Mouse (Mus musculus): ENCODE data around the gene Crybg2. TPM values are rescaled to one million over a fixed set of nuclear protein-coding genes. Genes with fewer than 3 reads are reported as not detected.

The Crybg2 gene
- total RNA-seq, 1 experiment from 2014 or later, result 0.48 TPM

DNA sequence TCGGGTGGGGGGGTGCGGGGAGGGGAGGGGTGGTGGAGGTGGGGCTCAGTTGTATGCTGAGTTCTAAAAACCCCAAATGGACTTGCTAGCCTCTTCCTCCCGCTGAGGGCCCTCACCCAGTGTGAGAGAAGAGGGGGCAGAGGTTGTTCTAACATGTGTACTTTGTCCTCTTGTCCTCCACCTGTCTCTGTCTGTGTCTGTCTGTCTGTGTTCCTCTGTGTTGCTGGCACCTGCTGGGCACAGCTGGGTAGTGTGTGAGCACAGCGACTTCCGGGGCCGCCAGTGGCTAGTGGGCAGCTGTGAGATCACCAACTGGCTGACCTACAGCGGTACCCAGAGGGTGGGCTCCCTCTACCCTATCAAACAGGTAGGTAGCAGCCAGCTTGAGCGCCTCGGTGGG is 28.4 kb downstream of the Crybg2 start:
- no peak for ATAC-seq (replicated peaks; ENCODE audit: insufficient number of reproducible peaks, low FRiP score, low TSS enrichment, poor library complexity, severe bottlenecking)

DNA sequence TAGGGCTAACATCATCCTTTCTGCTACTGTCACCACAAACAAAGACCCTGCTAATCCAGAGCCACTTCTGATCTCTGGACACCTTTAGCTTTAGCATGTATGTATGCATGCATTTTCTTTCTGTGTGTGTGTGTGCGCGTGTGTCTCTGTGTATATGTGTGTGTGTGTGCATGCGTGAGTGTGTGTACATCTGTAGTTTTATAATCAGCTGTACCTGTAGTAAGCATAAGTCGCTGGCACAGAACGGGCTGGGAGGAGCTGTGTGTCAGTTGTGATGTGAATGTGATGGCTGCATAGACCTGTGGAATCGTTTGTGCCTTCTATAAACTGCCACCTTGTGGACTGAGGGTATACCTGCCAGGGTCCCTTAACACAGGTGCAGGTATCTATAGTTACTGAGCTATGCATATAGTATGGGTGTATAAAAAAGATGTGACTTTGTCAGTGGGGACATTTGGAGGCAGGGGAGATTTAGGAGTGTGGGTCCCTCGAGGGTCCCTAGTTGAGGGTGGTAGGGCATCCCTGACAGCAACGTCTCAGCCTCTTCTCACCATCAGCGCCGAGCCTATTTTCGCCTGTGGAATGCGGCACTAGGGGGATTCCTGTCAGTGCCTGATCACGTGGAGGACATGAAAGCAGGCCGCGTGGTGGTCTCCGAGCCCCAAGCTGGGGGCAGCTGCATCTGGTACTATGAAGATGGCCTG is 30.1 kb downstream of the Crybg2 start:
- ATAC-seq (replicated peaks; ENCODE audit: insufficient number of reproducible peaks, low FRiP score, low TSS enrichment, poor library complexity, severe bottlenecking), result no peak

DNA sequence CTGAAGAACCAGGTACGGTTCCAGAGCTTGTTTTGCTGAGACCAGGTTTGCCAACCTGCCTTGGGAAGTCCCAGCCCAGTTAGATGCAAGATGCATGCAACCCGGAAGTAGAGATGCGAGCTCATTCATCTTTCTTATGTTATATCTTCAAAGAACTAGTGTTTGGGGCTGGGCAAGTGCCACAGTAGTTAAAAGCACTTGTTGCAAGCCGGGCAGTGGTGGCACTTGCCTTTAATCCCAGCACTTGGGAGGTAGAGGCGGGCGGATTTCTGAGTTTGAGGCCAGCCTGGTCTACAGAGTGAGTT is 30.6 kb downstream of the Crybg2 start:
- ATAC-seq (replicated peaks; ENCODE audit: insufficient number of reproducible peaks, low FRiP score, low TSS enrichment, poor library complexity, severe bottlenecking), result no peak

DNA sequence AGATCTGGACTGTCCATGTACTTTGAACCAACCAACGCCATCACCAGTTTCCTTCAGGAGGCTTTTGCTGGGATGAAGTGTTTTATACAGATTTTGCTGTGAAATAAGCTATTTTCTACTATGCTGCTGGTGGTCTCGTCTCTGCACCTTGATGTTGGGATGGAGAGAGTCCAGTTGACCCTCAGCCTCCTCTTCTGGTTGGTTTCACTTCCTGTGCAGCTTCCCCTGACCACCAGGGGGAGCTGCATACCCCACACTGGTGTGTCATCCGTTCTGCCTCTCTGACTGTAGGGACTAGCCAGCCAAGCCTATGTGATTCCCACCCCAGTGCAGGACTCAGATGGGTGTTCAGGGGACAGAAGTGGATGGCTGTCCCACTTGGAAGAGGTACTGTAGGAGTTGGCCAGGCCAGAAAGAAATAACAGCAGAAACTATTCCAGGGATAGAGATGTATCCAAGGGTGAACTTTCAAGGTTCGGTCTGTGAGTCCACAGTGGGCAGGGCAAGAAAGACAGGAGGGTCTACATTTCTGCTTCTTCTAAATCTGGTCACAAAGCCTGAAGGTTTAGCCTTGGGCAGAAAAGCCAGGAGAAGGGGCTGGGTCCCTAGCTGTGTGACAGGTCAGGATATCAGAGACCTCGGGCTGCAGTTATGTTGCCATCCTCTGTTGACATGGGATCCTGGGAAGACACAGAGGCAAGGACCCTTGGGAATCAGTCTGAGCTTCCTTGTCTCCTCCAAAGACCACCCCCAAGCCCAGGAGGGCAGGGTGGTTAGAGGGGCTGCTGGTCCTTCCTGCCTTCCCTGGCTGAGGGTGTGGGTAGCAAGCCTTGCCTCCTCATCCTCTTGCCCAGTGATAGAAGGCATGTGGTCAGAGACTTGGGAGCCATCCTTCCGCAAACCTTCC is 32.0 kb downstream of the Crybg2 start:
- ATAC-seq (replicated peaks; ENCODE audit: insufficient number of reproducible peaks, low FRiP score, low TSS enrichment, poor library complexity, severe bottlenecking), result no peak

DNA sequence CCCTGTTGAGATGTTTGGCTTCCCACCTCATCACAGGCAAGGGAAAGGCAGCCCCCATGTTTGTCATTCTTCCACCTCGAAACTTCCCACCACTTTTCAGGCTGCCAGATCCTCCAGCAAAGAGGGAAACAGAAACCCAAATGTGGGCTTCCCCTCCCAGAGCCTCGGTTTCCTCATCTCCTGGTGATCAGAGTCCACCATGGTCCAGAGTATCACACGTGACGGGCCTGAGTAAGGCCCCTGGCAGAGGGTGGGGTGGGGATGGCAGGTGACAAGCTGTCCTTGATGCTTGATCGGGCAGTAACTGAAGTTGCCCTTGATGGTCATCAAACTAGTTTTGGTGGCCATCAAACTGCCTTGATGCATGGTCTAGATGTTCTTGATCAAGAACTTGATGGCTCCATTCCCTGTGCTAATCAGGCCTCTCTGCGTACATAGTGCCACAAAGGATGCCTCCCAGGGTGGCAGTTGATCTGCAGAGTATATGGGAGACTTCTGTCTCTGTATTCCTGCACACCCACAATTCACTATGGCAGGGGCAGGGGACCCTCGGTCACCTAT is 33.5 kb downstream of the Crybg2 start:
- no peak for ATAC-seq (replicated peaks; ENCODE audit: insufficient number of reproducible peaks, low FRiP score, low TSS enrichment, poor library complexity, severe bottlenecking)

DNA sequence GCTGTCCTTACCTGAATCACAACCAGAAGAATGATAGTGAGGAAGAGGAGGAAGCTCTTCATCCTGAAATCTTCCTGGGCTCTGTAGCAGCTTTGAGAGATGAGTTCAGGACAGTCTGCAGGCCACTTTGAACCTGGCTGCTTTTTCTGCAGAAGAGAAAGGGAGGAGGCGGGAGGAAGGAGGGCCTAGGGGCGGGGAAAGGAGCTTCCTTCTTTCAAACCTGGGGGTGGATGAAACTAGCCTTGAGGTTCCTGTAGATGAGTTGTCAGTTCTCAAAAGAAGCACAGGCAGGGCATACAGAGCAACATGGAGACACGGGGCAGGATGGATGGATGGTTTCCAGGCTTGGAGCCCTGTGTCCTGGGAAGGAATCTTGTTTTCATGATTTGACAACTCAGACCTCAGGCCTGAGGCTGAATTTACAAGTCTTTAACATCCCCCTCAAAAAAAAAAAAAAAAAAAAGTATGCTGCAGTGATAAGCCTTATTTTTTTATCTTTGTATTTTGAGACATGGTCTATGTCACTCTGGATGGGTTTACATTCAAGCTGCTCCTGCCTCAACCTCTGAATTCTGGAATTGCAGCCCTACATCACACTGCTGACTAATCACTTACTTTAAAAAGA is 34.4 kb downstream of the Crybg2 start, which contains the start of gene Cd52:
Cd52 (minus strand) TSS at position 160 of the 625 bp plus-strand sequence.
- ATAC-seq (replicated peaks; ENCODE audit: insufficient number of reproducible peaks, low FRiP score, low TSS enrichment, poor library complexity, severe bottlenecking), result peak; percentile 41

DNA sequence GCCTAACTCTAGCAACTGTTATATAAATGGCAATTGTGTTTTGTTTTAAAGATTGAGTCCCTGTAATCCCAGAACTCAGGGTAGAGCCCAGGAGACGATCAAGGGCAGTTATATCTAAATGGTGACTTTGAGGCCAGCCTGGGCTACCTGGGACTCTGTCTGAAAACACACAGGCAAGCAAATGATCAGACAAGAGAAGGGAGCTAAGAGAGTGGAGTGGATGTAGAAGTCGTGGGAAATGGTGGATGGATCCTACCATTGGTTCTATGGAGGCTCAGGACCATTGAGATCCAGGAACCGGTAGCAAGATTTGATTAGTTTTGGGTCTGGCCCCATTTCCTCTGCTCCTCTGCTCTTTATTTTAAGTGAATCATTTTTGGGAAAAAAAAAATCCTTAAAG is 35.5 kb downstream of the Crybg2 start:
- no peak for ATAC-seq (replicated peaks; ENCODE audit: insufficient number of reproducible peaks, low FRiP score, low TSS enrichment, poor library complexity, severe bottlenecking)

DNA sequence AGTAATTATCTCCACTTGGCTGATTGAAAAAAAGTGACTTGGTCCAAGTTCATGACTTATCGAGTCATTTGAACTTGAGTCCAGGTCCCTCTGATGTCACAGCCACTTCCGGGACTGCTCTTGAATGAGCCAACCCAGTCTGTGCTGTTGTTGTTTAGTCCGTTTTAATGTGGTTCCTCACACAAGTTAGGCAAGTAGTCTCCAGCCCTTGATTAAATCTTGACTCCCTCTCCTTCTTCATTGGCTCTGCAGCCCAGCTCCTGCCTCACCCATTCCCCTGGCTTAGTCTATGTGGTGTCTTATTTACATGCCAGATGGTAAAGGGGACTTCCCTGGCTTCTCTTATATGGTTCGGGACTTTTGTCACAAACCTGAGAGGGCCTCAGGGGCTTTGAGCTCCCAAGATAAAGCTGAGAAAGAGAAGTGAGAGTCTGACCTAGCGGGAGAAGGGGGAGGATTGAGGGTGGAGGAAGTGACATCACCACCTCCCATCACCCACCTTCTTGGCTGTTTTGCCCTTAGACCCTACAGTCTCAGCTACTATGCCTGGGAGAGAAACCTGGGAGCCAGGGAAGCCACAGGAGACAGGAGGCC is 36.5 kb downstream of the Crybg2 start:
- ATAC-seq (replicated peaks; ENCODE audit: insufficient number of reproducible peaks, low FRiP score, low TSS enrichment, poor library complexity, severe bottlenecking), result peak; percentile 73

DNA sequence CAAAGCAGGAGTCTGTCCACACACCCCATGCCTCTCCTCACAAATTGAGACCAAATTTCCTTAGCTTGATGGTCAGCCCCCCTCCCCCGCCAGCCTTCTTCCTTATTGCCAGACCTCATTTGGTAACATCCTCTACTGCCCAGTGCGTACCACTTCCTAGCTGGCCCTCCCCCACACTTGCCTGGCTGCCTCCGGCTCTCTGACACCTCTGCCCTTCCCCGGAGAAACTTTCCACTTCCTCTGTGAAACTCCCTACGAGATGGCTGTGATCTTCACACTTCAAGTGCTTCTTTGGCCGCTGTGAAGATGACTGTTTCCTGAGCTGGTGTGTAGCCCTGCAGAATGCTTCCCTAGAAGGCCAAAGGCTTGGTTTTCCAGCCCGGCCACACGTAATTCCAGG is 38.0 kb downstream of the Crybg2 start:
- peak; percentile 66 for ATAC-seq (replicated peaks; ENCODE audit: insufficient number of reproducible peaks, low FRiP score, low TSS enrichment, poor library complexity, severe bottlenecking)

DNA sequence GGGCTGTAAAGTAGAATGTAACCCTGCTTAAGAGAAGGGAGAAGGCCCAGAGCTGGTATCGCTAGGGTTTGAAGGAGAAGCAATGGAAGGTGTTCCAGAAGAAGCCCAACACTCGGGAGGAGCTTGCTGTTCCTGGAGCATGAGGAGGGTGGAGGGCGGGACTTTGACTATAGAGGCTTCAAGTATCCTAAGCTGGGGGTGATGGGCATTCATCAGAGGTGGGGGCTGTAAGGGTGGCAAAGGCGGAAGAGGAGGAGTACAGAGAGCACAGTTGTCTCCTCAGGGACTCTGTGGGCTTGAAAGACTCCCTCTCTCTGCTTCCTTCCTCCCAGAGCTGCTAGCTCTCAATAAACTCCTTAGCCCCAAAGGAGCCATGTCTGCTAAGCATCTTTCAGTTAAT is 39.6 kb downstream of the Crybg2 start:
- ATAC-seq (replicated peaks; ENCODE audit: insufficient number of reproducible peaks, low FRiP score, low TSS enrichment, poor library complexity, severe bottlenecking), result no peak

DNA sequence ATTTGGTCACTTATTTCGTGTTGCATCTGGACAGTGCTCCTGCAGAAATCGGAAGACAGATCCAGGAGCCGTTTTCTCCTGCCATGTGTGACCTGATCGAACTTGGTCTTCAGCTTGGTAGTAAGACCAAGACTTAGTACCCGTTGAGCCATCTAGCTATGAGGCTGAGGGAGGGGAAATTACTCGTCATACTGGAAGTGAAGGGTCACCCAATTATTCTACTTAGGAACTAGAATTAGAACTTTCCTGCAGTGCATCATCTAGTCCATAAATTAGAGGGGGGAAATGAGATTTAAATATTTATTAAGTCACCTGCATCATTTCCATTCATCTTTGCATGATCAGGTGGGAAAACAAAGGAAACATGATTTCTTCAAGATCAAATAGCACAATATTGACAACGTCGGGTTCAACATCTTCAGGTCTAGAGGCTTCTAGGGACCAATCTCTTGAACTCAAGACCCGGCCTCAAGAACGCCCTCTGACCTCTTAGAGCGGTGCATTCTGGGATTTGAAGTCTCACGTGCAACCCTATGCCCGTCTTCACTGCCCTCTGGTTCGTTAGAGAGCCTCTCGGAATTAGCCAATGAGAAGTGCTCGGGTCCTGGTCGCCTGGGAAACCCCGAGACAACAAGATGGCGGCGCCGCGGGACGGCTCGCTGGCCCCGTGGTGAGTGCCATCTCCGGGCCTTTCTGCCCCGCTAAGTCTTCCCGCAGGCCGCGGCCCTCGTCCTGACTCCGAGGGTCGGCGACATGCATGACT is 41.5 kb downstream of the Crybg2 start, which contains the start of gene Ubxn11:
Ubxn11 (plus strand) TSS at position 592 of the 763 bp plus-strand sequence.
- peak; percentile 86 for ATAC-seq (replicated peaks; ENCODE audit: insufficient number of reproducible peaks, low FRiP score, low TSS enrichment, poor library complexity, severe bottlenecking)

DNA sequence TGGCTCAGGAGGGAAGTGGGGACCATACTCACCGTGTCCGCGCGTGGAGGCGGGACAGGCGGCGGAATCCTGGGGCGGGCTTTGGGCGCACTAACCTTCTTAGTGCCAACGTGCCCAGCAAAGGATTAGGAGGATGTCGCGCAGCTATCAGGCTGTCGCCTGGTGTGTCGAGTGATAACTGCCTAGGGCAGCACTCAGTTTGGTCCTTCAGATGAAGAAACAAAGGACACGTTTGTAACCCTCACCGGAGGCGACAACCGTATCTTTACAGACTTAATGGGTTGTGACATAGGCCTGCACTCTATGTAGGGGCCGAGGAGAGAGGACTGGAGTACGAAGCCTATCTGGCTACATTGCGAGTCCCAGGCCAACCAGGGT is 42.1 kb downstream of the Crybg2 start:
- ATAC-seq (replicated peaks; ENCODE audit: insufficient number of reproducible peaks, low FRiP score, low TSS enrichment, poor library complexity, severe bottlenecking), result no peak

DNA sequence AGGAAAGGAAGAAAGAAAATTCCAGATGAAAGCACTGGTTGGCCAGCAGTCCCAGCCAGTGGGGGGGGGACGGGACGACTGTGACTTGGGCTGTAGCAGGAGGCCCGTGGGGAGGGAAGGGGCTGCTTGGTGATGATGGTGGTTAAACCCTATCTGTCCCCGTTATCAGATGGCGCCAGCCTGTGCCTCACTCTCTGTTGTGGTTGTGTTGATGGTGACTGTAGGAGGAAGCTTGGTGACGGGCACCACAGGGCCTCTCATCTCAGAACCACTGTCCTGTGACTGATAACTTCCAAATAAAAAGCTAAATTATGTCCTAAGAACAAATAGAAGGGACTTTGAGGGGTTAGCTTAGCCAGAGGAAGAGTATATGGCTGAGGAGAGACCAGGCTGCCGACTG is 45.5 kb downstream of the Crybg2 start:
- ATAC-seq (replicated peaks; ENCODE audit: insufficient number of reproducible peaks, low FRiP score, low TSS enrichment, poor library complexity, severe bottlenecking), result no peak

DNA sequence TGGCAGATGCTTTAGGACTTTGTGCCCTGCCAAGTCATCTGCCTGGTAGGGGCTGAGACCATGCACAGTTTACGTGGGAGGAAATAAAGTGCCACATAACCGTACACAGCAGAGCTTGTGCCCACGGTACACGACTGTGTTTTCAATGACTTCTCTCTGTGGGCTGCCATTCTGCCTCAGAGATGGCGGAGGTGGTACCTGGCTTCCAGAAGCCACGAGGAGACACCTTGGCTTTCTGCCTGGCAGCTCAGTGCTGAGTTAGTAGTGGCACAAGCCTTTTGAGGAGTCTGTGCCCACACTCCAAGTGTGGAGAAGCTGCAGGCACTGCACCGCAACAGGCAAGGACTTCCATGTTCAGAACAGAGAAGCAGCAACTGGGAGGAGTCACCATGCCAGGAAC is 47.1 kb downstream of the Crybg2 start:
- no peak for ATAC-seq (replicated peaks; ENCODE audit: insufficient number of reproducible peaks, low FRiP score, low TSS enrichment, poor library complexity, severe bottlenecking)

DNA sequence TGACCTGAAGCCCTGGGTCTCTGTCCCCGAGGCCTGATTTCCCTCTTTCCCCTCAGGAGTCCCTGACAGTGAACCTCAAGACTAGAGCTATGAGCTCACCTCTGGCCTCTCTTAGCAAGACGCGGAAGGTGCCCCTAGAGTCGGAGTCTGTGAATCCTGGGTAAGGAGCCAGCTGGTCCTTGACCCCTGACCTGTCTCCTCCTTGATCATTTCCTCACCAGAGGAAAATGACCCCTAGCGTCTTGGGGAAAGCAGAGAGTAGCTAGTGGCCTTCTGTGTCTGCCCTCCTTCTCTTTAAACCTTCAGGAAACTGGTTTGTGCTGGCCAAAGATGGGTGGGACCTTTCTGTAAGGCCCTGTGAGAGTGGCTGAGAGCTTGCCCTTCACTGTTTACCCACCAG is 47.6 kb downstream of the Crybg2 start:
- no peak for ATAC-seq (replicated peaks; ENCODE audit: insufficient number of reproducible peaks, low FRiP score, low TSS enrichment, poor library complexity, severe bottlenecking)

DNA sequence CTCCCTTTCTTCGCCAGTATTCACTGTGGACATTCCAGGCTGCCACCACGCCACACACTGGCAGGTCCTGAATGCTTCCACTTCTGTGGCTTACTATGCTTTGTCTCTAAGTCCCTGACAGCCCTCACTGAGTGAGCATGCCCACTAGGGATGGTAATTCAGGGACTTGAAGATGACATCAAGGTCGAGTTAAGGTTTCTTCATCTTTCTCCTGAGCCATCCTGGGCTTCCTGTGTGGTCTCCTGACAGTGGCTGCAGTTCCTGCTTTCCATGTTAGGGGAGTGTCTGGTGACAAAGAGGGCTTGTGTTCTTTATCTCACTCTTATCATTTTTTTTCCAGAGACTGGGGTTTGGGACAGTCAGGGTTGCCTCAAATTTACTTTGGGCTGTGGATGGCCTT is 50.0 kb downstream of the Crybg2 start:
- no peak for ATAC-seq (replicated peaks; ENCODE audit: insufficient number of reproducible peaks, low FRiP score, low TSS enrichment, poor library complexity, severe bottlenecking)

DNA sequence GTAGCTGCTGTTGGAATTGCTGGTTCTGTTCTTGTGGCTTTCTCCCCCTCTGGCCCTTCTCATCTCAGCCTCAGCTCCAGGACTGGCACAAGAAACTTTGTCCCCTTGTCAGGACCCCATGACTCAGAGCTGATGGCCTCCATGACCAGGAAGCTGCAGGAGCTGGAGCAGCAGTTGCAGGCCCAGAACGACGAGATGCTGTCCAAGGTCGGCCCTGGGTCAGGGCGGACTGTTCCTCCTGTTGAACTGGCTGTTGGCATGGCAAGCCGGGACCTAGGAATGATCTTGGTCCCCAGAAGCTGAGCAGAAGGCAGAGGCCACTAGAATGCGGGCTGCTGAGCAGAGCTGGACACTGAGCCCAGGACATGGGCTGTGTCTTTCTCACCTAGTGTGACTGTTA is 51.8 kb downstream of the Crybg2 start:
- ATAC-seq (replicated peaks; ENCODE audit: insufficient number of reproducible peaks, low FRiP score, low TSS enrichment, poor library complexity, severe bottlenecking), result no peak

DNA sequence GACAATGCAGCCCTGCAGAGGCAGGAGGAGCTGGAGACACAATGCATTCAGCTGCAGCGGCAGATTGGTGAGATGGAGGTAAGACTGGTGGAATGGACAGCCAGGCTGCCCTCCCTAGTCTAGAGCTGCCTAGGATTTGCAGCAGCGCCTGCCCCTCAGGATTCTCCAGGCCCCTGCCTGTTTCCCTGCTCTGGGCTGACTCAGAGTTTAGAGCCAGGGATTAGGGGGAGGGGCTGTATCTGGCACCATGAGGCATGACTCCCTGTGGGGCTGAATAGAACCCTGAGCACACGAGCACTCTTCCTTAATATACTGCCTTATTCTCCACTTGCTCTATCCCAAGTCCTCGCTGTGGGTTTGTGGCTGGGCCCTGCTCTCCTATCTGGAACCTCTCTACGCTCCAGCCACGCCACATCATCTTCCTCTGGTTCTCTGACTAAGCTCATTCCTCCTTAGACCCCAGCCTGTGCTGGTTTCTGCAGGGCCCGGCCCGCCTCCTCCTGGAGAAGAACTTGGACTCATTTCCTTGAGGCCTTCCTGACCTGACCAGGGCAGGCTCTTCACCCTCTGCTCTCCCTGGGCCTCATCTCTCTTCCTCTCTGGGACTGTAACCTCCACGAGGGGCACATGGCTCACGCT is 52.9 kb downstream of the Crybg2 start:
- ATAC-seq (replicated peaks; ENCODE audit: insufficient number of reproducible peaks, low FRiP score, low TSS enrichment, poor library complexity, severe bottlenecking), result no peak
